Mouse (Mus musculus): ENCODE data around the gene Acta1. TPM values are rescaled to one million over a fixed set of nuclear protein-coding genes. Genes with fewer than 3 reads are reported as not detected.

Acta1 gene
- polyA plus RNA-seq, 1 experiment from 2014 or later = 8.0 TPM

- Histone ChIP-seq H3K27me3 (no peaks in the 10 kb centered on the region), H3K36me3 (no peaks in the 10 kb centered on the region), H3K4me3 (no peak overlapping the region), H3K27ac (replicated peaks) (no peak overlapping the region), H3K4me1 (replicated peaks) (peaks cover 16% of the 10 kb centered on the region), H3K4me2 (no peak overlapping the region), H3K9ac (no peak overlapping the region), H3K9me3 (no peaks in the 10 kb centered on the region)
- WGBS = 79% methylated on average over 2 of the region's 2 CpGs
- ATAC-seq (ENCODE audit: low FRiP score, low read depth) = no peak
Observed at GRCm38 (mm10) chr8:123882412-123882811, 12.1 kb downstream of the Acta1 start.

GRCm38 (mm10) chr8:123880821-123881350, 13.7 kb downstream of the Acta1 start:
- Histone ChIP-seq H3K4me2 (no peak overlapping the region), H3K9me3 (no peaks in the 10 kb centered on the region), H3K36me3 (no peaks in the 10 kb centered on the region), H3K27ac (replicated peaks) (no peak overlapping the region), H3K4me3 (no peak overlapping the region), H3K9ac (no peak overlapping the region), H3K4me1 (replicated peaks) (peaks cover 16% of the 10 kb centered on the region), H3K27me3 (no peaks in the 10 kb centered on the region)
- no peak for ATAC-seq (ENCODE audit: low FRiP score, low read depth)
- 58% methylated on average over 4 of the region's 4 CpGs for WGBS

GRCm38 (mm10) chr8:123880271-123880670, 14.3 kb downstream of the Acta1 start:
- WGBS = 56% methylated on average over 10 of the region's 10 CpGs
- Histone ChIP-seq H3K4me1 (replicated peaks) (peaks cover 15% of the 10 kb centered on the region), H3K4me3 (no peak overlapping the region), H3K27ac (replicated peaks) (no peak overlapping the region), H3K27me3 (no peaks in the 10 kb centered on the region), H3K9ac (no peak overlapping the region), H3K9me3 (no peaks in the 10 kb centered on the region), H3K36me3 (no peaks in the 10 kb centered on the region), H3K4me2 (no peak overlapping the region)
- no peak for ATAC-seq (ENCODE audit: low FRiP score, low read depth)

GRCm38 (mm10) chr8:123877865-123878264, 16.7 kb downstream of the Acta1 start:
- Histone ChIP-seq H3K4me3 (no peak overlapping the region), H3K9ac (no peak overlapping the region), H3K36me3 (no peaks in the 10 kb centered on the region), H3K9me3 (no peaks in the 10 kb centered on the region), H3K27ac (replicated peaks) (no peak overlapping the region), H3K4me1 (replicated peaks) (no peaks in the 10 kb centered on the region), H3K27me3 (no peaks in the 10 kb centered on the region), H3K4me2 (no peak overlapping the region)
- ATAC-seq (ENCODE audit: low FRiP score, low read depth) = no peak
- WGBS = 66% methylated on average over 2 of the region's 2 CpGs

GRCm38 (mm10) chr8:123874324-123874723, 20.2 kb downstream of the Acta1 start:
- ATAC-seq (ENCODE audit: low FRiP score, low read depth) = no peak

GRCm38 (mm10) chr8:123873364-123873763, 21.2 kb downstream of the Acta1 start:
- Histone ChIP-seq H3K4me2 (no peak overlapping the region), H3K4me1 (replicated peaks) (no peaks in the 10 kb centered on the region), H3K4me3 (no peak overlapping the region), H3K27me3 (no peaks in the 10 kb centered on the region), H3K36me3 (no peaks in the 10 kb centered on the region), H3K9ac (no peak overlapping the region), H3K27ac (replicated peaks) (no peak overlapping the region), H3K9me3 (no peaks in the 10 kb centered on the region)
- no peak for ATAC-seq (ENCODE audit: low FRiP score, low read depth)
- WGBS = 86% methylated on average over 6 of the region's 6 CpGs

More at GRCm38 (mm10) chr8:123874324-123874723, 20.2 kb downstream of the Acta1 start:
- Histone ChIP-seq H3K27me3 (no peaks in the 10 kb centered on the region), H3K36me3 (no peaks in the 10 kb centered on the region), H3K9ac (no peak overlapping the region), H3K4me1 (replicated peaks) (no peaks in the 10 kb centered on the region), H3K27ac (replicated peaks) (no peak overlapping the region), H3K4me2 (no peak overlapping the region), H3K4me3 (no peak overlapping the region), H3K9me3 (no peaks in the 10 kb centered on the region)
- WGBS = 76% methylated on average over 11 of the region's 11 CpGs

- WGBS = 80% methylated on average over 9 of the region's 9 CpGs
- ATAC-seq (ENCODE audit: low FRiP score, low read depth) = no peak
Observed at GRCm38 (mm10) chr8:123872048-123872447, 22.5 kb downstream of the Acta1 start.

GRCm38 (mm10) chr8:123866971-123867370, 27.6 kb downstream of the Acta1 start:
- H3K4me3 ChIP-seq = no peak overlapping the region
- peaks cover 6% of the 10 kb centered on the region for H3K4me1 ChIP-seq (replicated peaks)
- peaks cover 13% of the 10 kb centered on the region; the same call in 1 of the 2 replicates for H3K27me3 ChIP-seq
- ATAC-seq (ENCODE audit: low FRiP score, low read depth) = no peak
- H3K4me2 ChIP-seq = no peak overlapping the region
- no peaks in the 10 kb centered on the region for H3K36me3 ChIP-seq
- H3K9me3 ChIP-seq = no peaks in the 10 kb centered on the region
- H3K9ac ChIP-seq = no peak overlapping the region
- WGBS = 31% methylated on average over 5 of the region's 5 CpGs
- no peak overlapping the region for H3K27ac ChIP-seq (replicated peaks)

More at GRCm38 (mm10) chr8:123872048-123872447, 22.5 kb downstream of the Acta1 start:
- no peaks in the 10 kb centered on the region for H3K27me3 ChIP-seq
- H3K36me3 ChIP-seq = no peaks in the 10 kb centered on the region
- H3K4me3 ChIP-seq = no peak overlapping the region
- no peaks in the 10 kb centered on the region for H3K9me3 ChIP-seq
- H3K4me2 ChIP-seq = no peak overlapping the region
- no peaks in the 10 kb centered on the region for H3K4me1 ChIP-seq (replicated peaks)
- no peak overlapping the region for H3K27ac ChIP-seq (replicated peaks)
- H3K9ac ChIP-seq = no peak overlapping the region

- Histone ChIP-seq H3K9me3 (no peaks in the 10 kb centered on the region), H3K4me1 (replicated peaks) (peaks cover 6% of the 10 kb centered on the region), H3K36me3 (no peaks in the 10 kb centered on the region), H3K4me3 (no peak overlapping the region), H3K4me2 (no peak overlapping the region), H3K27ac (replicated peaks) (no peak overlapping the region), H3K27me3 (peaks cover 17% of the 10 kb centered on the region; the same call in 1 of the 2 replicates), H3K9ac (no peak overlapping the region)
- 84% methylated on average over 7 of the region's 7 CpGs for WGBS
- no peak for ATAC-seq (ENCODE audit: low FRiP score, low read depth)
Observed at GRCm38 (mm10) chr8:123865786-123866185, 28.8 kb downstream of the Acta1 start.

GRCm38 (mm10) chr8:123860386-123860785, 34.2 kb downstream of the Acta1 start:
- Histone ChIP-seq H3K36me3 (no peaks in the 10 kb centered on the region), H3K27ac (replicated peaks) (peak overlapping the region; percentile 91; the same call in 1 of the 2 replicates), H3K9me3 (no peaks in the 10 kb centered on the region), H3K9ac (no peak overlapping the region), H3K27me3 (peaks cover 19% of the 10 kb centered on the region; the same call in 1 of the 2 replicates), H3K4me3 (peak overlapping the region; percentile 98), H3K4me2 (peak overlapping the region; percentile 89), H3K4me1 (replicated peaks) (peaks cover 26% of the 10 kb centered on the region)
- no peak for ATAC-seq (ENCODE audit: low FRiP score, low read depth)
- WGBS = 73% methylated on average over 4 of the region's 4 CpGs

GRCm38 (mm10) chr8:123859648-123860259, 34.8 kb downstream of the Acta1 start, which contains the start of gene Ccsap:
TSS of gene Ccsap (minus strand) at chr8:123860209.
- H3K4me3 ChIP-seq = peak within 1 kb of the TSS; percentile 98
- peak within 1 kb of the TSS; percentile 85 for H3K9ac ChIP-seq
- peaks cover 17% of the 10 kb centered on the region; the same call in 1 of the 2 replicates for H3K27me3 ChIP-seq
- H3K4me1 ChIP-seq (replicated peaks) = peaks cover 26% of the 10 kb centered on the region
- peak within 1 kb of the TSS; percentile 91 for H3K27ac ChIP-seq (replicated peaks)
- no peaks in the 10 kb centered on the region for H3K9me3 ChIP-seq
- no peak; the same call in 1 of the 2 replicates for ATAC-seq (ENCODE audit: low FRiP score, low read depth)
- 2% methylated on average over 47 of the region's 48 CpGs for WGBS
- H3K4me2 ChIP-seq = peak within 1 kb of the TSS; percentile 89
- no peaks in the 10 kb centered on the region for H3K36me3 ChIP-seq

- peak; percentile 98 for ATAC-seq (ENCODE audit: low FRiP score, low read depth)
- WGBS = under 1% methylated on average over 70 of the region's 79 CpGs
- Histone ChIP-seq H3K27ac (replicated peaks) (peak overlapping the region; percentile 91), H3K4me1 (replicated peaks) (peaks cover 22% of the 10 kb centered on the region), H3K27me3 (peaks cover 16% of the 10 kb centered on the region; the same call in 1 of the 2 replicates), H3K36me3 (no peaks in the 10 kb centered on the region), H3K4me3 (peak overlapping the region; percentile 98), H3K9ac (peak overlapping the region; percentile 85), H3K4me2 (peak overlapping the region; percentile 89), H3K9me3 (no peaks in the 10 kb centered on the region)
Observed at GRCm38 (mm10) chr8:123858941-123859647, 35.5 kb downstream of the Acta1 start.

All from hindbrain, embryonic 15.5 days (tissue).